ENCODE assay signal across 8 mouse cellular contexts in genomic region chr7:45703521-45704033, GRCm38 (mm10). TPM values are rescaled to one million over a fixed set of nuclear protein-coding genes. Genes with fewer than 3 reads are reported as not detected.
DNase-seq lines count a peak whose midpoint lies in the region; ATAC-seq and TF ChIP-seq lines count a peak whose summit lies in the region.

No protein-coding gene starts in this region.

- no peak for TF ChIP-seq CTCF in E14TG2a.4 (conservative IDR thresholded peaks at IDR 0.05; ENCODE audit: low read length)

- peaks cover 5% of the 10 kb centered on the region for H3K36me3 ChIP-seq in E14TG2a.4 (ENCODE audit: insufficient read depth, low read length)
- no peaks in the 10 kb centered on the region for H3K36me3 ChIP-seq in forebrain, embryonic 15.5 days
- H3K36me3 ChIP-seq in liver, embryonic 15.5 days (replicated peaks) = no peaks in the 10 kb centered on the region

- DNase-seq in heart, adult 11 months = peak; percentile 98
- no peak for DNase-seq in heart, postnatal 4 days
- no peak for DNase-seq in embryo, embryonic 11 days
- no peak for DNase-seq in left cerebral cortex, adult 18-20 months (ENCODE audit: low spot score in 2 of 2)

- no peaks in the 10 kb centered on the region for H3K9me3 ChIP-seq in E14TG2a.4 (ENCODE audit: low read length)
- no peaks in the 10 kb centered on the region for H3K9me3 ChIP-seq in forebrain, embryonic 15.5 days
- no peaks in the 10 kb centered on the region for H3K9me3 ChIP-seq in liver, embryonic 15.5 days (replicated peaks)

- peaks cover 79% of the 10 kb centered on the region for H3K4me1 ChIP-seq in E14TG2a.4 (replicated peaks; ENCODE audit: low read depth, low read length)
- H3K4me1 ChIP-seq in forebrain, embryonic 15.5 days = peaks cover 76% of the 10 kb centered on the region
- peaks cover 60% of the 10 kb centered on the region for H3K4me1 ChIP-seq in liver, embryonic 15.5 days (replicated peaks)

- H3K27me3 ChIP-seq in E14TG2a.4 (ENCODE audit: insufficient read depth, low read length) = peaks cover 24% of the 10 kb centered on the region
- peaks cover 16% of the 10 kb centered on the region for H3K27me3 ChIP-seq in forebrain, embryonic 15.5 days
- H3K27me3 ChIP-seq in liver, embryonic 15.5 days = peaks cover 46% of the 10 kb centered on the region

- H3K27ac ChIP-seq in forebrain, embryonic 15.5 days (replicated peaks) = peak overlapping the region; percentile 85
- 0 out of 2 replicates have a peak overlapping the region, but pooled peaks have one; percentile 63 for H3K27ac ChIP-seq in liver, embryonic 15.5 days (replicated peaks)

- ATAC-seq in forebrain, embryonic 15.5 days (replicated peaks) = 0 out of 2 replicates have a peak, but pooled peaks have one; percentile 0
- no peak for ATAC-seq in liver, embryonic 15.5 days (ENCODE audit: insufficient read depth)
- no peak for ATAC-seq in granulocyte monocyte progenitor cell, adult 5-6 weeks (replicated peaks; ENCODE audit: poor library complexity, severe bottlenecking)

- H3K9ac ChIP-seq in forebrain, embryonic 15.5 days (replicated peaks) = peak overlapping the region; percentile 39
- H3K9ac ChIP-seq in liver, embryonic 15.5 days = no peak overlapping the region; the same call in 1 of the 2 replicates

- 32% methylated on average over 12 of the region's 12 CpGs for WGBS in forebrain, embryonic 15.5 days
- WGBS in liver, embryonic 15.5 days (ENCODE audit: insufficient replicate concordance) = 56% methylated on average over 12 of the region's 12 CpGs

- H3K4me3 ChIP-seq in E14TG2a.4 (replicated peaks; ENCODE audit: low read length) = peak overlapping the region; percentile 96
- H3K4me3 ChIP-seq in forebrain, embryonic 15.5 days = peak overlapping the region; percentile 56
- peak overlapping the region; percentile 65; the same call in 1 of the 2 replicates for H3K4me3 ChIP-seq in liver, embryonic 15.5 days (replicated peaks)

- peak overlapping the region; percentile 98 for H3K4me2 ChIP-seq in forebrain, embryonic 15.5 days (replicated peaks)
- H3K4me2 ChIP-seq in liver, embryonic 15.5 days = peak overlapping the region; percentile 97

RNA-seq across cellular contexts. Expression of gene Dbp, which starts 1.3 kb away (rescaled TPM):
- total RNA-seq in heart, postnatal 4 days (2021) = 10 to 100 TPM; 22.6 to 25.1 TPM
- polyA plus RNA-seq in forebrain, embryonic 15.5 days (2015; fragmentation: Nextera tagmentation; extraction: Ambion mirVana) = 3.6 and 4.1 TPM in 2 replicates
- 0.46 and 0.85 TPM in 2 replicates for polyA plus RNA-seq in liver, embryonic 15.5 days (2015; fragmentation: Nextera tagmentation; extraction: Ambion mirVana)
- total RNA-seq in granulocyte monocyte progenitor cell, adult 5-6 weeks (2014; fragmentation: Nextera tagmentation) = 1.7 and 3.1 TPM in 2 replicates
- total RNA-seq in granulocyte monocyte progenitor cell, adult 5-6 weeks (2017) = 4.0 and 6.3 TPM in 2 replicates
- 10 to 100 TPM; 63.1 to 84.6 TPM for total RNA-seq in left cerebral cortex, adult 18-20 months (2021)

RNA-seq across cellular contexts. Expression of gene Car11, which starts 3.9 kb away (rescaled TPM):
- total RNA-seq in heart, postnatal 4 days (2021) = 1 to 10 TPM; 4.5 to 5.0 TPM
- 39.0 and 39.8 TPM in 2 replicates for polyA plus RNA-seq in forebrain, embryonic 15.5 days (2015; fragmentation: Nextera tagmentation; extraction: Ambion mirVana)
- polyA plus RNA-seq in liver, embryonic 15.5 days (2015; fragmentation: Nextera tagmentation; extraction: Ambion mirVana) = 0.26 and 0.44 TPM in 2 replicates
- not detected in 2 replicates for total RNA-seq in granulocyte monocyte progenitor cell, adult 5-6 weeks (2014; fragmentation: Nextera tagmentation)
- total RNA-seq in granulocyte monocyte progenitor cell, adult 5-6 weeks (2017) = 0.09 TPM in 1 of 2 replicates, not detected in the other
- 100 to 1,000 TPM; 215 to 220 TPM for total RNA-seq in left cerebral cortex, adult 18-20 months (2021)

RNA-seq across cellular contexts. Expression of gene Sec1, which starts 9.4 kb away (rescaled TPM):
- total RNA-seq in heart, postnatal 4 days (2021) = under 1 TPM; 0.14 to 0.18 TPM
- 0.14 TPM in 1 of 2 replicates, not detected in the other for polyA plus RNA-seq in forebrain, embryonic 15.5 days (2015; fragmentation: Nextera tagmentation; extraction: Ambion mirVana)
- polyA plus RNA-seq in liver, embryonic 15.5 days (2015; fragmentation: Nextera tagmentation; extraction: Ambion mirVana) = 0.05 and 0.06 TPM in 2 replicates
- not detected in 2 replicates for total RNA-seq in granulocyte monocyte progenitor cell, adult 5-6 weeks (2014; fragmentation: Nextera tagmentation)
- total RNA-seq in granulocyte monocyte progenitor cell, adult 5-6 weeks (2017) = not detected in 2 replicates
- 1 to 10 TPM; 1.2 to 1.7 TPM for total RNA-seq in left cerebral cortex, adult 18-20 months (2021)

RNA-seq across cellular contexts. Expression of gene Rpl18, which starts 11.7 kb away (rescaled TPM):
- total RNA-seq in heart, postnatal 4 days (2021) = 100 to 1,000 TPM; 787 to 798 TPM
- 633 and 683 TPM in 2 replicates for polyA plus RNA-seq in forebrain, embryonic 15.5 days (2015; fragmentation: Nextera tagmentation; extraction: Ambion mirVana)
- polyA plus RNA-seq in liver, embryonic 15.5 days (2015; fragmentation: Nextera tagmentation; extraction: Ambion mirVana) = 533 and 542 TPM in 2 replicates
- 2,165 and 2,847 TPM in 2 replicates for total RNA-seq in granulocyte monocyte progenitor cell, adult 5-6 weeks (2014; fragmentation: Nextera tagmentation)
- 1,831 and 2,021 TPM in 2 replicates for total RNA-seq in granulocyte monocyte progenitor cell, adult 5-6 weeks (2017)
- 100 to 1,000 TPM; 331 to 369 TPM for total RNA-seq in left cerebral cortex, adult 18-20 months (2021)

RNA-seq across cellular contexts. Expression of gene Sphk2, which starts 14.2 kb away (rescaled TPM):
- 10 to 100 TPM; 14.2 to 16.7 TPM for total RNA-seq in heart, postnatal 4 days (2021)
- 29.0 and 30.2 TPM in 2 replicates for polyA plus RNA-seq in forebrain, embryonic 15.5 days (2015; fragmentation: Nextera tagmentation; extraction: Ambion mirVana)
- polyA plus RNA-seq in liver, embryonic 15.5 days (2015; fragmentation: Nextera tagmentation; extraction: Ambion mirVana) = 10.4 and 13.3 TPM in 2 replicates
- total RNA-seq in granulocyte monocyte progenitor cell, adult 5-6 weeks (2014; fragmentation: Nextera tagmentation) = 14.9 and 26.4 TPM in 2 replicates
- 10.0 and 10.6 TPM in 2 replicates for total RNA-seq in granulocyte monocyte progenitor cell, adult 5-6 weeks (2017)
- total RNA-seq in left cerebral cortex, adult 18-20 months (2021) = 10 to 100 TPM; 32.3 to 33.0 TPM

Comparison
In these comparisons a context has a peak if more than half of its experiments do, and no peak if none do; other contexts are left out.
1. RNA of gene Car11, which starts 3.9 kb away (total RNA-seq): 215 to 220 TPM in left cerebral cortex, adult 18-20 months; 4.5 to 5.0 TPM in heart, postnatal 4 days and 0.09 TPM in granulocyte monocyte progenitor cell, adult 5-6 weeks; every median in the first group is over 10 times any median in the second.
2. Peak in every context shown above with its lines, with median percentiles within 50 percentile points of each other: H3K4me3 ChIP-seq.